Mouse (Mus musculus): ENCODE results near the gene Vapa.

DNA sequence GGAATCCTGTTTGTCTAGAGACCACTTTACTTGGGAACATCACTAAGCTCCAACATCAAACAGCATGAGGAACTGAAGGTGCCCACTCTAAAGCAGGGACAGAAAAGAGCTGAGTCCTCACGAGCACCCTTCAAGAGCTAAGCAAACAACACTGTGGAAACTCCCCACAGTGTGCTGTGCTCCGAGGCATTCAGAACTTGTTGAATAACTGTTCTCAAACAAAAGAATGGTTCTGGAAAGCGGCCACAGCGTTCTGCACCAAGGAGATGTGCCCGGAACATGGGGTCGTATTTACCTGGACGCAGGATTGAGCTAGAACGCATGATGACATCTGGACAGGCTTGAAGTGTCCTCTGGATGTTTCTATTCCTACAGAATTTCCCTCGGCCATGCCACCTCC lies 44.6 kb upstream of the Vapa start:
- TF ChIP-seq CTCF (IDR thresholded peaks at IDR 0.05; ENCODE audit: borderline replicate concordance, control insufficient read depth, extremely low read depth, insufficient read depth, low read length, poor library complexity) (no peak), POLR2A (IDR thresholded peaks at IDR 0.05; ENCODE audit: control insufficient read depth, extremely low read depth, insufficient read depth, low read length, poor library complexity) (no peak)

All from thymus, adult 2 months (tissue).